Mouse (Mus musculus) MEL (cell line): ENCODE results near the gene Cpsf4l. TPM values are rescaled to one million over a fixed set of nuclear protein-coding genes. Genes with fewer than 3 reads are reported as not detected.

ENCODE experiments used
- DNase-seq: peaks from one replicate; pipeline ENCODE4 v3.0.0; 2011; ENCODE audit warnings: low read depth, low spot score
- H3K27ac ChIP-seq: 2 replicates; pipeline ENCODE4 v1.5.1; 2012; ENCODE audit warnings: low read depth, mild to moderate bottlenecking, control low read depth, low read length, moderate library complexity; ENCODE audit not compliant: control insufficient read depth
- H3K27me3 ChIP-seq, 2 experiments: fragments of 150-350 bp in 1 of 2; sonication (generic) in 1 of 2; 2 replicates each; pipeline ENCODE4 v1.6.1; 2012; ENCODE audit warnings: low read length in 2 of 2, mild to moderate bottlenecking in 2 of 2, improper control_type of control experiment in 1 of 2, moderate library complexity in 1 of 2; ENCODE audit not compliant: insufficient read depth in 2 of 2, control insufficient read depth in 1 of 2
- H3K36me3 ChIP-seq, 2 experiments: 2 replicates each; pipeline ENCODE4 v1.6.1; 2012 to 2014; ENCODE audit warnings: low read length in 2 of 2, improper control_type of control experiment in 1 of 2, inconsistent platforms in 1 of 2, mild to moderate bottlenecking in 1 of 2; ENCODE audit not compliant: insufficient read depth in 2 of 2, control insufficient read depth in 1 of 2
- H3K4me1 ChIP-seq, 2 experiments: fragments of 150-350 bp in 1 of 2; sonication (generic) in 1 of 2; 2 replicates each; pipeline ENCODE4 v1.6.1; 2012; ENCODE audit warnings: low read length in 2 of 2, improper control_type of control experiment in 1 of 2, mild to moderate bottlenecking in 1 of 2; ENCODE audit not compliant: insufficient read depth in 2 of 2, control insufficient read depth in 1 of 2
- H3K4me3 ChIP-seq, 2 experiments: fragments of 150-350 bp in 1 of 2; sonication (generic) in 1 of 2; 2 replicates each; pipeline ENCODE4 v1.5.1; 2012; ENCODE audit warnings: low read depth in 2 of 2, low read length in 2 of 2, mild to moderate bottlenecking in 2 of 2, moderate library complexity in 2 of 2, control low read depth in 1 of 2, improper control_type of control experiment in 1 of 2; ENCODE audit not compliant: control insufficient read depth in 1 of 2, insufficient read depth in 1 of 2
- H3K79me2 ChIP-seq: 2 replicates; pipeline ENCODE4 v1.6.1; 2012; ENCODE audit warnings: mild to moderate bottlenecking, low read length, moderate library complexity; ENCODE audit not compliant: control insufficient read depth, poor library complexity, insufficient read depth
- H3K9ac ChIP-seq: 2 replicates; pipeline ENCODE4 v1.6.1; 2012; ENCODE audit warnings: low read depth, mild to moderate bottlenecking, control low read depth, low read length, moderate library complexity; ENCODE audit not compliant: control insufficient read depth, poor library complexity, severe bottlenecking
- H3K9me3 ChIP-seq: fragments of 150-350 bp; sonication (generic); replicated peaks from 2 replicates; pipeline ENCODE4 v1.6.1; 2012; ENCODE audit warnings: mild to moderate bottlenecking, low read length, improper control_type of control experiment, moderate library complexity; ENCODE audit not compliant: insufficient read depth
- BHLHE40 ChIP-seq: IDR thresholded peaks from 2 replicates; pipeline ENCODE4 v1.6.1; 2012; ENCODE audit warnings: low read depth, mild to moderate bottlenecking, inconsistent platforms, low read length, improper control_type of control experiment, borderline replicate concordance
- CTCF ChIP-seq, 3 experiments: IDR thresholded peaks in 2 of 3; conservative IDR thresholded peaks in 1 of 3; 2 replicates each; pipeline ENCODE4 v1.5.1; 2011 to 2012; ENCODE audit warnings: low read length in 3 of 3, low read depth in 2 of 3, mild to moderate bottlenecking in 2 of 3, improper control_type of control experiment in 1 of 3, inconsistent platforms in 1 of 3, mixed read lengths in 1 of 3, moderate library complexity in 1 of 3; ENCODE audit not compliant: control insufficient read depth in 1 of 3, insufficient read depth in 1 of 3, poor library complexity in 1 of 3, severe bottlenecking in 1 of 3
- E2F4 ChIP-seq: IDR thresholded peaks from 2 replicates; pipeline ENCODE4 v1.6.1; 2011; ENCODE audit warnings: low read depth, low read length, improper control_type of control experiment, borderline replicate concordance
- ELF1 ChIP-seq: IDR thresholded peaks from 2 replicates; pipeline ENCODE4 v1.6.1; 2014; ENCODE audit warnings: low read depth, mild to moderate bottlenecking, inconsistent platforms, low read length, improper control_type of control experiment, moderate library complexity
- GABPA ChIP-seq: IDR thresholded peaks from 2 replicates; pipeline ENCODE4 v1.6.1; 2012; ENCODE audit warnings: low read depth, mild to moderate bottlenecking, inconsistent platforms, low read length, improper control_type of control experiment, moderate library complexity
- JUND ChIP-seq: IDR thresholded peaks from 2 replicates; pipeline ENCODE4 v1.6.1; 2011; ENCODE audit warnings: low read depth, mild to moderate bottlenecking, improper control_type of control experiment, low read length
- KAT2A ChIP-seq: conservative IDR thresholded peaks from 2 replicates; pipeline ENCODE4 v1.6.1; 2012; ENCODE audit warnings: low read depth, low read length, improper control_type of control experiment, inconsistent platforms
- MAX ChIP-seq: IDR thresholded peaks from 2 replicates; pipeline ENCODE4 v1.6.1; 2011; ENCODE audit warnings: low read length, improper control_type of control experiment
- MYB ChIP-seq: IDR thresholded peaks from 2 replicates; pipeline ENCODE4 v1.6.1; 2011; ENCODE audit warnings: mild to moderate bottlenecking, low read depth, low read length, improper control_type of control experiment
- NRF1 ChIP-seq: IDR thresholded peaks from 2 replicates; pipeline ENCODE4 v1.6.1; 2014; ENCODE audit warnings: low read depth, mild to moderate bottlenecking, inconsistent platforms, low read length, improper control_type of control experiment, moderate library complexity; ENCODE audit not compliant: poor library complexity, insufficient read depth, severe bottlenecking
- POLR2AphosphoS2 ChIP-seq: IDR thresholded peaks from 2 replicates; pipeline ENCODE4 v1.6.1; 2011; ENCODE audit warnings: low read length, improper control_type of control experiment
- RAD21 ChIP-seq: IDR thresholded peaks from 2 replicates; pipeline ENCODE4 v1.6.1; 2011; ENCODE audit warnings: mild to moderate bottlenecking, low read depth, low read length, improper control_type of control experiment
- TAL1 ChIP-seq: IDR thresholded peaks from 2 replicates; pipeline ENCODE4 v1.6.1; 2012; ENCODE audit warnings: mild to moderate bottlenecking, inconsistent platforms, low read length, moderate library complexity, mixed read lengths
- TCF12 ChIP-seq: IDR thresholded peaks from 2 replicates; pipeline ENCODE4 v1.6.1; 2014; ENCODE audit warnings: low read depth, mild to moderate bottlenecking, inconsistent platforms, low read length, improper control_type of control experiment, moderate library complexity
- USF1 ChIP-seq: IDR thresholded peaks from 2 replicates; pipeline ENCODE4 v1.6.1; 2014; ENCODE audit warnings: low read depth, mild to moderate bottlenecking, inconsistent platforms, low read length, improper control_type of control experiment, moderate library complexity
- ZC3H11A ChIP-seq: IDR thresholded peaks from 2 replicates; pipeline ENCODE4 v1.6.1; 2012; ENCODE audit warnings: low read depth, mild to moderate bottlenecking, inconsistent platforms, low read length, improper control_type of control experiment
- ZKSCAN1 ChIP-seq: IDR thresholded peaks from 2 replicates; pipeline ENCODE4 v1.6.1; 2012; ENCODE audit warnings: low read depth, mild to moderate bottlenecking, inconsistent platforms, low read length, improper control_type of control experiment, moderate library complexity
- ZNF384 ChIP-seq: IDR thresholded peaks from 2 replicates; pipeline ENCODE4 v1.6.1; 2012; ENCODE audit warnings: low read depth, mild to moderate bottlenecking, inconsistent platforms, low read length, improper control_type of control experiment
- polyA plus RNA-seq, 2 experiments: library from polyadenylated mRNA; stranded (reverse) in 1 of 2; unstranded in 1 of 2; fragments of >175 nt in 1 of 2; fragments of >200 nt in 1 of 2; gene quantifications; 2 replicates each; pipeline versions ENCODE4 v1.2.1 to v1.2.4; 2012; ENCODE audit warnings: low replicate concordance in 2 of 2, low read depth in 1 of 2; ENCODE audit not compliant: insufficient read length in 2 of 2, insufficient read depth in 1 of 2, missing spikeins in 1 of 2
- total RNA-seq: library from RNA; depleted of rRNA; stranded (reverse); fragments of 300-350 nt; gene quantifications from 2 replicates; pipeline ENCODE4 v1.2.3, GENCODE M21; 2012

Gene Cpsf4l
- total and polyA plus RNA-seq, 3 experiments = 0.70 TPM; not detected in 2

DNA sequence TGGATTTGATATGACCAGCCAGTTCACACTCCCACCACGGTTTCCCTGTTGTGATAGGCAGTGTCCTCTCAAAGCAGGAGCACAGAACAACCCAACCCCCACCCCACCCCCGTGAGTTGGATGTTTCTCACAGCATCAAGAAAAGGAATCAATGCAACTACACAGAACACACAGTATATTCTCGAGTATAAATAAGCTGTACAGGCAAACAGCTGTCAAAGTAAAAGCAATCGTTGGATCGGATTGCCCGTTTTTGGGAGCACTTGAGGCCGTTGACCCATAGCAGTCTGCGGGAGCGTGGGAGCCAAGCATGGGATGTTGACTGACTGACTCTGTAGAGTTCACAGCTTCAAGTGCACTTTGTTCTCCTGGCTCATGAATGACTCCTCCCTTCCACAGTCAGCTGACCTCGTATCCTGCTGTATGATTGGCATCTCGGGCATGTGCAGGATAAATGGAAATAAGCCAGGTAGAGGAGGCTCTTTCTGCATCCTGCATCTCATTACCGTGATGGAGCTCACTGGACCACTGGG lies 11.7 kb downstream of the Cpsf4l start:
- Histone ChIP-seq H3K9ac (no peak overlapping the region), H3K9me3 (no peaks in the 10 kb centered on the region), H3K79me2 (no peaks in the 10 kb centered on the region), H3K27ac (no peak overlapping the region), H3K36me3 (peaks cover 0 to 2% of the 10 kb centered on the region in 2 experiments; a peak in 2 of 4 replicates), H3K4me3 (no peak overlapping the region), H3K4me1 (no peaks in the 10 kb centered on the region), H3K27me3 (no peaks in the 10 kb centered on the region)
- DNase-seq = no peak
- no peak for TF ChIP-seq JUND
- no peak for TF ChIP-seq TAL1
- no peak for TF ChIP-seq ZNF384
- TF ChIP-seq TCF12 = no peak
- no peak for TF ChIP-seq USF1
- no peak for TF ChIP-seq ELF1
- TF ChIP-seq CTCF (IDR thresholded peaks at IDR 0.05 in 2 of 3, conservative IDR thresholded peaks at IDR 0.05 in 1 of 3; ENCODE audit: control insufficient read depth in 1 of 3, insufficient read depth in 1 of 3, low read depth in 2 of 3, low read length in 3 of 3, poor library complexity in 1 of 3, severe bottlenecking in 1 of 3) = no peak
- TF ChIP-seq RAD21 = no peak
- no peak for TF ChIP-seq MAX

DNA sequence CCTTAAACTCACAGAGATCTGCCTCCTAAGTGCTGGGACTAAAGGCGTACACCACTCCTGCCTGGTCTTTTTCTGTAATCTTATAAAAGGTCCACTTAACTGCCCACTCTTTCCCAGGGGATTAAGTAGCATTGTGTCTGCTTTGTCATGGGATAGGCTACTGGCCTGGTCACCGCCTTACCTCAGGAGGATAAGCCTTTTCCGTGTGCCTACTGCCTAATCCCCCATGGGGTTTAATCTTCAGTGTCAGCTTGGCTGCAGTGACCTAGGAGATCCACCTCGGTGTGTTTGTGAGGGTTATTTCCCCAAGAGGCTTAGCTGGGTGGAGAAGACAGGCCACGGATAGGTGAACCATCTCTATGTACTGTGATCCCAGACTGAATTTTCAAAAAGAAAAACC lies 12.2 kb downstream of the Cpsf4l start:
- no peaks in the 10 kb centered on the region for H3K27me3 ChIP-seq
- H3K9ac ChIP-seq = no peak overlapping the region
- no peak overlapping the region for H3K27ac ChIP-seq
- TF ChIP-seq POLR2AphosphoS2 (no peak), CTCF (IDR thresholded peaks at IDR 0.05 in 2 of 3, conservative IDR thresholded peaks at IDR 0.05 in 1 of 3; ENCODE audit: control insufficient read depth in 1 of 3, insufficient read depth in 1 of 3, low read depth in 2 of 3, low read length in 3 of 3, poor library complexity in 1 of 3, severe bottlenecking in 1 of 3) (no peak), BHLHE40 (no peak), E2F4 (no peak), NRF1 (no peak), GABPA (no peak), MYB (no peak), ZNF384 (no peak), KAT2A (no peak), ZC3H11A (no peak), ZKSCAN1 (no peak)
- H3K36me3 ChIP-seq = peaks cover 0 to 2% of the 10 kb centered on the region in 2 experiments; a peak in 2 of 4 replicates
- no peaks in the 10 kb centered on the region for H3K4me1 ChIP-seq
- DNase-seq = no peak
- no peaks in the 10 kb centered on the region for H3K79me2 ChIP-seq
- H3K4me3 ChIP-seq = no peak overlapping the region
- H3K9me3 ChIP-seq = no peaks in the 10 kb centered on the region
